Mouse (Mus musculus): ENCODE measurements around the gene Nelfcd. TPM values are rescaled to one million over a fixed set of nuclear protein-coding genes. Genes with fewer than 3 reads are reported as not detected.

The Nelfcd gene
- polyA plus RNA-seq, 1 experiment from 2014 or later = 178 TPM

- H3K9ac ChIP-seq (ENCODE audit: low read length) = no peak overlapping the region
- no peak overlapping the region for H3K27ac ChIP-seq (ENCODE audit: low read depth, low read length)
- no peaks in the 10 kb centered on the region for H3K4me1 ChIP-seq (replicated peaks; ENCODE audit: control insufficient read depth, insufficient read depth, low read length)
- H3K4me2 ChIP-seq (ENCODE audit: low read depth, low read length, severe bottlenecking) = no peak overlapping the region
- H3K36me3 ChIP-seq (ENCODE audit: control insufficient read depth, insufficient read depth, low read length) = no peaks in the 10 kb centered on the region
- no peak overlapping the region for H3K4me3 ChIP-seq (ENCODE audit: low read depth, low read length)
- WGBS = 79% methylated on average over 4 of the region's 4 CpGs
- ATAC-seq (replicated peaks; ENCODE audit: low FRiP score) (no peak), DNase-seq (ENCODE audit: low spot score) (no peak)
- H3K9me3 ChIP-seq (ENCODE audit: control insufficient read depth, low read length) = no peaks in the 10 kb centered on the region
- no peaks in the 10 kb centered on the region for H3K27me3 ChIP-seq (ENCODE audit: control insufficient read depth, insufficient read depth, low read length)
Observed at GRCm38 (mm10) chr2:174400396-174400795, 15.2 kb upstream of the Nelfcd start.

DNA sequence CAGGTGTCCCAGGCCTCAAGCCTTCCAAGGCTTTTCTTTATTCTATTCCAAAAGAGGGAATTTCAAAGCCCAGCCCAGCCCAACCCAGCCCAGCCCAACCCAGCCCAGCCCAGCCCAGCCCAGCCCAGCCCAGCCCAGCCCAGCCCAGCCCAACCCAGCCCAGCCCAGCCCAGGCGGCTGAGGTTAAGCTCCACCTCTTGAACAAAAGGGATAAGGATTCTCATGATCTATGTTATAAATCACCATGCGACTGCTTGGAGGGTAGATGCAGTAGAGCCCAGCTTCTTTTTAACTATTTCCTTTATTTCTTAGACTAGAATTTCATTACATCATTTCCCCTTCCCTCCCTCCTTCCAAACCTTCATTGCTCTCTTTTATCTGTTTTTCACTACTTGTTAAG lies 5.4 kb upstream of the Nelfcd start:
- no peak overlapping the region for H3K4me3 ChIP-seq (ENCODE audit: low read depth, low read length)
- H3K4me1 ChIP-seq (replicated peaks; ENCODE audit: control insufficient read depth, insufficient read depth, low read length) = no peaks in the 10 kb centered on the region
- no peaks in the 10 kb centered on the region for H3K27me3 ChIP-seq (ENCODE audit: control insufficient read depth, insufficient read depth, low read length)
- H3K36me3 ChIP-seq (ENCODE audit: control insufficient read depth, insufficient read depth, low read length) = no peaks in the 10 kb centered on the region
- no peaks in the 10 kb centered on the region for H3K9me3 ChIP-seq (ENCODE audit: control insufficient read depth, low read length)
- H3K4me2 ChIP-seq (ENCODE audit: low read depth, low read length, severe bottlenecking) = no peak overlapping the region
- no peak overlapping the region for H3K27ac ChIP-seq (ENCODE audit: low read depth, low read length)
- 58% methylated on average over 2 of the region's 2 CpGs for WGBS
- H3K9ac ChIP-seq (ENCODE audit: low read length) = no peak overlapping the region
- ATAC-seq (replicated peaks; ENCODE audit: low FRiP score) = no peak
- no peak for DNase-seq (ENCODE audit: low spot score)

- H3K27me3 ChIP-seq (ENCODE audit: control insufficient read depth, insufficient read depth, low read length) = no peaks in the 10 kb centered on the region
- peaks cover 6% of the 10 kb centered on the region; the same call in 1 of the 2 replicates for H3K4me1 ChIP-seq (replicated peaks; ENCODE audit: control insufficient read depth, insufficient read depth, low read length)
- H3K4me3 ChIP-seq (ENCODE audit: low read depth, low read length) = no peak overlapping the region
- no peaks in the 10 kb centered on the region for H3K36me3 ChIP-seq (ENCODE audit: control insufficient read depth, insufficient read depth, low read length)
- ATAC-seq (replicated peaks; ENCODE audit: low FRiP score) = no peak
- H3K27ac ChIP-seq (ENCODE audit: low read depth, low read length) = no peak overlapping the region
- DNase-seq (ENCODE audit: low spot score) = no peak
- no peak overlapping the region for H3K4me2 ChIP-seq (ENCODE audit: low read depth, low read length, severe bottlenecking)
- 85% methylated on average over 7 of the region's 7 CpGs for WGBS
- H3K9ac ChIP-seq (ENCODE audit: low read length) = no peak overlapping the region
- no peaks in the 10 kb centered on the region for H3K9me3 ChIP-seq (ENCODE audit: control insufficient read depth, low read length)
Observed at GRCm38 (mm10) chr2:174413127-174413526, 2.5 kb upstream of the Nelfcd start.

- Histone ChIP-seq H3K36me3 (ENCODE audit: control insufficient read depth, insufficient read depth, low read length) (no peaks in the 10 kb centered on the region), H3K4me1 (replicated peaks; ENCODE audit: control insufficient read depth, insufficient read depth, low read length) (peaks cover 6% of the 10 kb centered on the region; the same call in 1 of the 2 replicates), H3K9me3 (ENCODE audit: control insufficient read depth, low read length) (no peaks in the 10 kb centered on the region), H3K9ac (ENCODE audit: low read length) (no peak overlapping the region), H3K4me3 (ENCODE audit: low read depth, low read length) (peak overlapping the region; percentile 78), H3K27me3 (ENCODE audit: control insufficient read depth, insufficient read depth, low read length) (no peaks in the 10 kb centered on the region), H3K4me2 (ENCODE audit: low read depth, low read length, severe bottlenecking) (no peak overlapping the region), H3K27ac (ENCODE audit: low read depth, low read length) (no peak overlapping the region)
- DNase-seq (ENCODE audit: low spot score) (peak; percentile 40), ATAC-seq (replicated peaks; ENCODE audit: low FRiP score) (no peak)
- WGBS = 60% methylated on average over 11 of the region's 18 CpGs
Observed at GRCm38 (mm10) chr2:174415001-174415730, 438 bp upstream of the Nelfcd start.

GRCm38 (mm10) chr2:174421107-174421506 lies 5.5 kb downstream of the Nelfcd start:
- peaks cover 8% of the 10 kb centered on the region; the same call in 1 of the 2 replicates for H3K36me3 ChIP-seq (ENCODE audit: control insufficient read depth, insufficient read depth, low read length)
- no peaks in the 10 kb centered on the region for H3K27me3 ChIP-seq (ENCODE audit: control insufficient read depth, insufficient read depth, low read length)
- 93% methylated on average over 6 of the region's 6 CpGs for WGBS
- no peak for DNase-seq (ENCODE audit: low spot score)
- H3K4me2 ChIP-seq (ENCODE audit: low read depth, low read length, severe bottlenecking) = no peak overlapping the region
- no peak overlapping the region for H3K4me3 ChIP-seq (ENCODE audit: low read depth, low read length)
- no peaks in the 10 kb centered on the region for H3K9me3 ChIP-seq (ENCODE audit: control insufficient read depth, low read length)
- peaks cover 6% of the 10 kb centered on the region; the same call in 1 of the 2 replicates for H3K4me1 ChIP-seq (replicated peaks; ENCODE audit: control insufficient read depth, insufficient read depth, low read length)
- no peak overlapping the region for H3K9ac ChIP-seq (ENCODE audit: low read length)
- ATAC-seq (replicated peaks; ENCODE audit: low FRiP score) = no peak
- no peak overlapping the region for H3K27ac ChIP-seq (ENCODE audit: low read depth, low read length)

GRCm38 (mm10) chr2:174424301-174425085 lies 8.9 kb downstream of the Nelfcd start:
- Histone ChIP-seq H3K27me3 (ENCODE audit: control insufficient read depth, insufficient read depth, low read length) (no peaks in the 10 kb centered on the region), H3K4me2 (ENCODE audit: low read depth, low read length, severe bottlenecking) (no peak overlapping the region), H3K4me1 (replicated peaks; ENCODE audit: control insufficient read depth, insufficient read depth, low read length) (no peaks in the 10 kb centered on the region), H3K4me3 (ENCODE audit: low read depth, low read length) (no peak overlapping the region), H3K27ac (ENCODE audit: low read depth, low read length) (no peak overlapping the region), H3K9me3 (ENCODE audit: control insufficient read depth, low read length) (no peaks in the 10 kb centered on the region), H3K36me3 (ENCODE audit: control insufficient read depth, insufficient read depth, low read length) (peaks cover 8% of the 10 kb centered on the region; the same call in 1 of the 2 replicates), H3K9ac (ENCODE audit: low read length) (no peak overlapping the region)
- ATAC-seq (replicated peaks; ENCODE audit: low FRiP score) (no peak), DNase-seq (ENCODE audit: low spot score) (peak; percentile 46)
- 95% methylated on average over 11 of the region's 11 CpGs for WGBS

- peaks cover 8% of the 10 kb centered on the region; the same call in 1 of the 2 replicates for H3K36me3 ChIP-seq (ENCODE audit: control insufficient read depth, insufficient read depth, low read length)
- WGBS = 92% methylated on average over 12 of the region's 12 CpGs
- no peak overlapping the region for H3K27ac ChIP-seq (ENCODE audit: low read depth, low read length)
- no peaks in the 10 kb centered on the region for H3K27me3 ChIP-seq (ENCODE audit: control insufficient read depth, insufficient read depth, low read length)
- DNase-seq (ENCODE audit: low spot score) (peak; percentile 49), ATAC-seq (replicated peaks; ENCODE audit: low FRiP score) (no peak)
- no peaks in the 10 kb centered on the region for H3K9me3 ChIP-seq (ENCODE audit: control insufficient read depth, low read length)
- no peak overlapping the region for H3K9ac ChIP-seq (ENCODE audit: low read length)
- H3K4me3 ChIP-seq (ENCODE audit: low read depth, low read length) = no peak overlapping the region
- no peaks in the 10 kb centered on the region for H3K4me1 ChIP-seq (replicated peaks; ENCODE audit: control insufficient read depth, insufficient read depth, low read length)
- H3K4me2 ChIP-seq (ENCODE audit: low read depth, low read length, severe bottlenecking) = no peak overlapping the region
Observed at GRCm38 (mm10) chr2:174426856-174427255, 11.3 kb downstream of the Nelfcd start.

DNA sequence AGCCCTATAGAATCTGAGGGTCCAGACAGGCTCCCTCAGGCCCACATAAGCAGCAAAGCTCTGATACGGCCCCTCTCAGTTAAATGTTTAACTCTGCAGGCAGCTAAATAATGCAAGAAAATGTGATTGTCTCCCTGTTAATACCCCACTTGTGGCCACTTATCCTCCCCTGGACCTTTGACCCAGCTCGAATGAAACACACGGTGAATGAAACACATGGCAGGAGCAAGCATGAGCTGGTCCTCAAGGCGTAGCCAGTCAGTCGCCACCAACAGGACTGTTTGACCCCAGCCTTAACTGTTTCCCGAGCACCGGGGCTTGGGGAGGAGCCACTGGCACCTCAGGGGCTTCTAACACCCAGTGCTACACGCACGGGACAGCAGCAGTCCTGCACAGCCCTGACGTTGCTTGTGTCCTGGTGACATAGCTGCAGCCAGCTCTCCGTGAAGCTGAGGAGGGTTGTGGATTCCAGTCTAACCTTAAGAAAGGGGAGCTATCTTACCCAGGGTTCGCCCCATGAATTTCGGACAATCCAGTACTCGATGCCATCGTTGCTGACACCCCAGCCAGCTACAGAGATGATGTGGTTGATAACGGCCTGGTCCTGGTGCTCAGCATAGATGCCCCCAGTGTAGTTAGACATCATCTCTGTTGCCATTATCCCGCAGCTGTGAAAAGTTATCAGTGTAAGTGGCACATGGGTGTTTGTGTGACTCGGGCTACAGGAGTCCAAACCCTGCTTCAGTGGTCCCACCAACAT lies 12.7 kb downstream of the Nelfcd start:
- whole genome bisulfite sequencing = 76% methylated on average over 18 of the region's 18 CpGs
- DNase-seq (ENCODE audit: low spot score) (peak; percentile 48), ATAC-seq (replicated peaks; ENCODE audit: low FRiP score) (no peak)
- H3K9me3 ChIP-seq (ENCODE audit: control insufficient read depth, low read length) = no peaks in the 10 kb centered on the region
- H3K27me3 ChIP-seq (ENCODE audit: control insufficient read depth, insufficient read depth, low read length) = no peaks in the 10 kb centered on the region
- no peak overlapping the region for H3K4me2 ChIP-seq (ENCODE audit: low read depth, low read length, severe bottlenecking)
- no peak overlapping the region for H3K27ac ChIP-seq (ENCODE audit: low read depth, low read length)
- H3K9ac ChIP-seq (ENCODE audit: low read length) = no peak overlapping the region
- peaks cover 8% of the 10 kb centered on the region; the same call in 1 of the 2 replicates for H3K36me3 ChIP-seq (ENCODE audit: control insufficient read depth, insufficient read depth, low read length)
- H3K4me3 ChIP-seq (ENCODE audit: low read depth, low read length) = no peak overlapping the region
- H3K4me1 ChIP-seq (replicated peaks; ENCODE audit: control insufficient read depth, insufficient read depth, low read length) = no peaks in the 10 kb centered on the region; the same call in 1 of the 2 replicates

Measured in forebrain, embryonic 11.5 days (tissue).